In genomic region chr1:182908050-182909036, GRCm38 (mm10) we compare ENCODE assay signal across 8 mouse cellular contexts. TPM values are rescaled to one million over a fixed set of nuclear protein-coding genes. Genes with fewer than 3 reads are reported as not detected.
DNase-seq lines count a peak whose midpoint lies in the region; ATAC-seq lines count a peak whose summit lies in the region.

No protein-coding gene starts in this region.

- H3K9ac ChIP-seq in intestine, embryonic 14.5 days (ENCODE audit: low read length): no peak overlapping the region

- H3K36me3 ChIP-seq in intestine, embryonic 14.5 days (ENCODE audit: control insufficient read depth, insufficient read depth, low read length): no peaks in the 10 kb centered on the region

- peak; percentile 97 for DNase-seq in adrenal gland, adult 2 months
- DNase-seq in embryo, embryonic 11 days: peak; percentile 87
- DNase-seq in gastrocnemius, postnatal 25 days: peak; percentile 92
- peak; percentile 94 for DNase-seq in intestine, embryonic 14.5 days (ENCODE audit: low spot score)
- DNase-seq in left cerebral cortex, adult 8-10 months (ENCODE audit: low spot score in 2 of 2): peak; percentile 76 to 95
- peak; percentile 94 for DNase-seq in lung, postnatal 4 days
- DNase-seq in retina, postnatal 1 day: peak; percentile 96
- no peak for DNase-seq in c-Kit-positive CD71-positive TER-119-positive erythroid progenitor cells, embryonic 14.5 days (ENCODE audit: low spot score)

- H3K9me3 ChIP-seq in intestine, embryonic 14.5 days (ENCODE audit: control insufficient read depth, low read length): 0 out of 2 replicates have a peak, but pooled peaks cover 3% of the 10 kb centered on the region

- 12% methylated on average over 14 of the region's 14 CpGs for WGBS in intestine, embryonic 14.5 days

- H3K27me3 ChIP-seq in intestine, embryonic 14.5 days (replicated peaks; ENCODE audit: control insufficient read depth, insufficient read depth, low read length): no peaks in the 10 kb centered on the region

- peak overlapping the region; percentile 14; the same call in 1 of the 2 replicates for H3K4me2 ChIP-seq in intestine, embryonic 14.5 days (ENCODE audit: low read length)

- H3K4me3 ChIP-seq in intestine, embryonic 14.5 days (ENCODE audit: low read depth, low read length): no peak overlapping the region

- ATAC-seq in intestine, embryonic 14.5 days (replicated peaks; ENCODE audit: low FRiP score, low TSS enrichment, low read depth): peak; percentile 95

- H3K4me1 ChIP-seq in intestine, embryonic 14.5 days (replicated peaks; ENCODE audit: control insufficient read depth, insufficient read depth, low read length): peaks cover 18% of the 10 kb centered on the region; the same call in 1 of the 2 replicates

- H3K27ac ChIP-seq in intestine, embryonic 14.5 days (ENCODE audit: low read depth): peak overlapping the region; percentile 67

RNA-seq across cellular contexts. Expression of gene Tlr5, which starts 46.2 kb away (rescaled TPM):
- total RNA-seq in adrenal gland, adult 2 months (2021): 1 to 10 TPM; 1.1 to 1.8 TPM
- 0.95 and 1.1 TPM in 2 replicates for polyA plus RNA-seq in adrenal gland, adult 2 months (2012; rRNA removed)
- 1 to 10 TPM; 1.5 to 2.0 TPM for total RNA-seq in gastrocnemius, postnatal 25 days (2021)
- 5.7 and 6.8 TPM in 2 replicates for polyA plus RNA-seq in intestine, embryonic 14.5 days (2014; fragmentation: Nextera tagmentation; extraction: Ambion mirVana)
- under 1 TPM; 0.16 to 0.94 (median 0.64) TPM for total RNA-seq in left cerebral cortex, adult 8-10 months (2022)
